ENCODE assay signal across 22 mouse cellular contexts in genomic region chr1:58307181-58307580, GRCm38 (mm10). TPM values are rescaled to one million over a fixed set of nuclear protein-coding genes. Genes with fewer than 3 reads are reported as not detected.
DNase-seq lines count a peak whose midpoint lies in the region; ATAC-seq and TF ChIP-seq lines count a peak whose summit lies in the region.
"Had no signal": no experiment of that assay in that cellular context is flagged by ENCODE, and none has a peak within 500 bp of the region (broad histone marks: within the 10 kb centered on the region; RNA-seq: fewer than 3 reads in every experiment).

No protein-coding gene starts in this region.

- intact Hi-C loops in gastrocnemius, postnatal 14 days (cut with DNase I; ENCODE audit: low total_unique reads) = no loop called here

- H3K9ac ChIP-seq in kidney, embryonic 16.5 days (replicated peaks; ENCODE audit: low read length) = no peak overlapping the region; the same call in 1 of the 2 replicates
- H3K9ac ChIP-seq in stomach, postnatal 0 days (ENCODE audit: low read length) = no peak overlapping the region
- H3K9ac ChIP-seq: hindbrain, embryonic 12.5 days; intestine, embryonic 15.5 days; limb, embryonic 13.5 days had no signal

- no peaks in the 10 kb centered on the region for H3K36me3 ChIP-seq in kidney, embryonic 16.5 days (ENCODE audit: insufficient read depth, low read length)
- no peaks in the 10 kb centered on the region for H3K36me3 ChIP-seq in stomach, postnatal 0 days (ENCODE audit: control insufficient read depth, insufficient read depth, low read length)
- H3K36me3 ChIP-seq: G1E; hindbrain, embryonic 12.5 days; intestine, embryonic 15.5 days; limb, embryonic 13.5 days had no signal

- no peak overlapping the region for H3K4me3 ChIP-seq in kidney, embryonic 16.5 days (ENCODE audit: low read length)
- H3K4me3 ChIP-seq in stomach, postnatal 0 days (ENCODE audit: low read depth, low read length) = no peak overlapping the region
- H3K4me3 ChIP-seq: erythroblast, embryonic 14.5 days; heart, adult 2 months; hindbrain, embryonic 12.5 days; intestine, embryonic 15.5 days; limb, embryonic 13.5 days; megakaryocyte, embryonic 14.5 days had no signal

- peak; percentile 77 for DNase-seq in ovary, adult 18-20 months (ENCODE audit: low spot score)
- no peak for DNase-seq in ovary, postnatal 10 days (ENCODE audit: low spot score)
- peak; percentile 23 for DNase-seq in kidney, adult 18-20 months
- peak; percentile 61 for DNase-seq in stomach, postnatal 0 days (ENCODE audit: low spot score)
- DNase-seq in gastrocnemius, postnatal 14 days = no peak
- DNase-seq in B cell, adult 2 months = no peak
- DNase-seq: cerebellum, postnatal 25 days; heart, adult 2 months; lung, postnatal 14 days; right cerebral cortex, postnatal 14 days; thymus, postnatal 36 days had no signal

- H3K9me3 ChIP-seq in kidney, embryonic 16.5 days (ENCODE audit: low read length) = no peaks in the 10 kb centered on the region
- no peaks in the 10 kb centered on the region for H3K9me3 ChIP-seq in stomach, postnatal 0 days (ENCODE audit: control insufficient read depth, low read length)
- H3K9me3 ChIP-seq: G1E; hindbrain, embryonic 12.5 days; intestine, embryonic 15.5 days; limb, embryonic 13.5 days; megakaryocyte, embryonic 14.5 days had no signal

- peaks cover 6% of the 10 kb centered on the region for H3K4me1 ChIP-seq in kidney, embryonic 16.5 days (ENCODE audit: insufficient read depth, low read length)
- H3K4me1 ChIP-seq in stomach, postnatal 0 days (replicated peaks; ENCODE audit: control insufficient read depth, insufficient read depth) = no peaks in the 10 kb centered on the region
- H3K4me1 ChIP-seq: hindbrain, embryonic 12.5 days had no signal

- peak; percentile 70 for TF ChIP-seq EP300 in stomach, postnatal 0 days (optimal IDR thresholded peaks at IDR 0.05)

- no peak for TF ChIP-seq CTCF in stomach, postnatal 0 days (IDR thresholded peaks at IDR 0.05; ENCODE audit: low read depth)

- WGBS in kidney, embryonic 16.5 days = 51% methylated on average over 8 of the region's 8 CpGs
- WGBS in stomach, postnatal 0 days = 60% methylated on average over 8 of the region's 8 CpGs

- no peaks in the 10 kb centered on the region for H3K27me3 ChIP-seq in kidney, embryonic 16.5 days (ENCODE audit: insufficient read depth, low read length)
- H3K27me3 ChIP-seq in stomach, postnatal 0 days (ENCODE audit: control insufficient read depth, insufficient read depth, low read length) = no peaks in the 10 kb centered on the region
- H3K27me3 ChIP-seq: hindbrain, embryonic 12.5 days; intestine, embryonic 15.5 days; limb, embryonic 13.5 days had no signal

- no peak overlapping the region for H3K4me2 ChIP-seq in kidney, embryonic 16.5 days (replicated peaks; ENCODE audit: low read depth, low read length)
- H3K4me2 ChIP-seq in stomach, postnatal 0 days (replicated peaks; ENCODE audit: low read depth) = no peak overlapping the region
- H3K4me2 ChIP-seq: hindbrain, embryonic 12.5 days; intestine, embryonic 15.5 days; limb, embryonic 13.5 days had no signal

- ATAC-seq in kidney, embryonic 16.5 days (ENCODE audit: low FRiP score, low TSS enrichment) = peak; percentile 54
- ATAC-seq in stomach, postnatal 0 days (ENCODE audit: low FRiP score, low TSS enrichment) = peak; percentile 71
- ATAC-seq: forebrain, embryonic 16.5 days; intestine, embryonic 15.5 days had no signal

- 0 out of 2 replicates have a peak overlapping the region, but pooled peaks have one; percentile 49 for H3K27ac ChIP-seq in kidney, embryonic 16.5 days (ENCODE audit: low read length)
- H3K27ac ChIP-seq in stomach, postnatal 0 days (replicated peaks) = peak overlapping the region; percentile 49; the same call in 1 of the 2 replicates
- H3K27ac ChIP-seq: heart, adult 2 months; hindbrain, embryonic 12.5 days; intestine, embryonic 15.5 days; limb, embryonic 13.5 days had no signal

RNA-seq across cellular contexts. Expression of gene Aox2, which starts 29.1 kb away (rescaled TPM):
- polyA plus RNA-seq in kidney, embryonic 16.5 days (2015; fragmentation: Nextera tagmentation; extraction: Ambion mirVana) = 0.05 and 0.09 TPM in 2 replicates
- 0.01 and 0.04 TPM in 2 replicates for polyA plus RNA-seq in stomach, postnatal 0 days (2015; fragmentation: Nextera tagmentation; extraction: Ambion mirVana)
- total RNA-seq in gastrocnemius, postnatal 14 days (2021) = under 1 TPM; 0.08 to 0.13 TPM
- total RNA-seq: heart, adult 2 months had no signal
- polyA plus RNA-seq: erythroblast, embryonic 14.5 days; forebrain, embryonic 16.5 days; heart, adult 2 months; heart, postnatal 0 days; liver, embryonic 16.5 days; midbrain, postnatal 0 days had no signal

Comparison
In these comparisons a context has a peak if more than half of its experiments do, and no peak if none do; other contexts are left out.
1. DNase-seq: peak in ovary, adult 18-20 months (single experiment), kidney, adult 18-20 months (single experiment) and stomach, postnatal 0 days (single experiment); none in ovary, postnatal 10 days (single experiment), gastrocnemius, postnatal 14 days (single experiment) and B cell, adult 2 months (0 of 2).